Mouse (Mus musculus): ENCODE measurements at regions not wholly inside any gene's neighbourhood (a gene's known extent, or its start where the extent isn't known, plus 50 kb on each side); places are given as distances from the start of the nearest gene placed in this dataset.
"Not testable (repeated sequence)": the region's sequence is repeated elsewhere in the genome, so short reads cannot be mapped to it uniquely, and the experiment has no call there.

DNA sequence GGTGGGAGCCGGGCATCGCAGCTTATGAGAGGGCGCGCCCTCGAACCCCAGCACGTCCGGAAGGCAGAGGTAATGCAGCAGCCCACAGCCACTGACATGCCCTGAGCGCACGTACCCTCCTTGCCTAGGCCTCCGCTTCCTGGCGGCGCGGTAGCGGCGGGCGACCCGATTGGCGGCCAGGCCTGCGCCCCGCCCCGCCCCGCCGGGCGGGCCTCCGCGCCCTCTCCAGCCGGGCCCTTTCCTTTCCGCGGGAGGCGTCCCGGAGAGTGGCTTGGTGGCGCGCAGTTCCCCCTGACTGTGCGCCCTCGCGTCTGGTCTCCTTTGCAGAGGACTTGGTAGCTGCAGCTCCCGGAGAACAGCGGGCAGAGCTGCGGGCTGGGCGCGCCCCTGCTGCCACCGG is 461.1 kb downstream of the Gm21863 start:
- H3K27ac ChIP-seq (replicated peaks; ENCODE audit: low read depth, low read length); H3K36me3 ChIP-seq (replicated peaks; ENCODE audit: control insufficient read depth, insufficient read depth, low read depth, low read length); H3K4me1 ChIP-seq (ENCODE audit: control insufficient read depth, insufficient read depth, low read length); H3K9me3 ChIP-seq (replicated peaks; ENCODE audit: control insufficient read depth, low read length); H3K4me3 ChIP-seq (ENCODE audit: low read depth, low read length); DNase-seq (ENCODE audit: low spot score); H3K4me2 ChIP-seq (ENCODE audit: low read depth, low read length); H3K9ac ChIP-seq (replicated peaks; ENCODE audit: low read length); ATAC-seq (replicated peaks; ENCODE audit: insufficient number of reproducible peaks, low FRiP score, low TSS enrichment, low read depth); H3K27me3 ChIP-seq (ENCODE audit: control insufficient read depth, insufficient read depth, low read length): not testable (repeated sequence)
- WGBS = 7% methylated on average over 13 of the region's 42 CpGs

DNA sequence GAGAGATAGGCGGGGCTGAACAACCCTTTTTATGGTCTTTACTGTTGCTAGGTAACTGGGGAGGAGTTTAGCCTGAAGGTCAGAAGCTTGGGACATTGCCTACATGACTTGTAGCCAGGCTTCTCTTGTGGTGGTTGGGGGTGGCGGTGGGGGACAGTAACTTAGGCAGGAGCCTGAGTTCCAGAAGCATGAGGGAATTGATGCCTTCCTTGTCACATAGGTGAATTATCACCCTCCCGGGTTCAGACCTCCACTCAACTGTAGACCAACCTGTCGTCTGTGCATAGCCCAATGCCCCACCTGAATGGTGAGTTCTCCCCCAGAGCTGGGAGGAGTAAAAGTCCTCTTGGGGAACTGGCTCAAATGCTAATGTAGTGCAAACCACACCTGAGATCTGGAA is 472.1 kb downstream of the Gm21863 start:
- H3K27ac ChIP-seq (replicated peaks; ENCODE audit: low read depth, low read length); H3K36me3 ChIP-seq (replicated peaks; ENCODE audit: control insufficient read depth, insufficient read depth, low read depth, low read length); H3K9ac ChIP-seq (replicated peaks; ENCODE audit: low read length); H3K4me1 ChIP-seq (ENCODE audit: control insufficient read depth, insufficient read depth, low read length); ATAC-seq (replicated peaks; ENCODE audit: insufficient number of reproducible peaks, low FRiP score, low TSS enrichment, low read depth); H3K9me3 ChIP-seq (replicated peaks; ENCODE audit: control insufficient read depth, low read length); H3K4me3 ChIP-seq (ENCODE audit: low read depth, low read length); H3K4me2 ChIP-seq (ENCODE audit: low read depth, low read length); DNase-seq (ENCODE audit: low spot score); H3K27me3 ChIP-seq (ENCODE audit: control insufficient read depth, insufficient read depth, low read length): not testable (repeated sequence)
- 83% methylated on average over 3 of the region's 4 CpGs for WGBS

DNA sequence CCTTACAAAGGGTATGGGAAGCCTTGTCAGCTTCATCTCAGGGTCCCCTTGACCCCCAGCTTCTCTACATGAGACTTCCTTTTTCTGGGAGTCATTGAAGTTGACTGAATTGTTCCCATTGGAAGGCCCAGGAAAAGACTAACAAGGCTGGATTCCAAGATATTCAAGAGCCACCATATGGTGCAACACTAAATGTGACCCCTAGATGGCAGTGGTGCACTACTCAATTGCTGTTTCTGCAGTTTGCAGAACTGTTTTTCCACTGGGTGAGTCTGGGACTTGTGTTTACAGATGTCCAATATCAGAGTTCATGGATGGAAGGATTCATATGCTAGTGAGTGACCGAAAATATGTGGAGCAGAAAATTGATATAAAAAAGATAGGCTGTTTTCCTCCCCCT is 510.3 kb downstream of the Gm21863 start:
- not testable (repeated sequence) for H3K9ac ChIP-seq (replicated peaks; ENCODE audit: low read length); H3K27me3 ChIP-seq (ENCODE audit: control insufficient read depth, insufficient read depth, low read length); H3K4me2 ChIP-seq (ENCODE audit: low read depth, low read length); H3K9me3 ChIP-seq (replicated peaks; ENCODE audit: control insufficient read depth, low read length); H3K4me1 ChIP-seq (ENCODE audit: control insufficient read depth, insufficient read depth, low read length); H3K36me3 ChIP-seq (replicated peaks; ENCODE audit: control insufficient read depth, insufficient read depth, low read depth, low read length); ATAC-seq (replicated peaks; ENCODE audit: insufficient number of reproducible peaks, low FRiP score, low TSS enrichment, low read depth); H3K27ac ChIP-seq (replicated peaks; ENCODE audit: low read depth, low read length); H3K4me3 ChIP-seq (ENCODE audit: low read depth, low read length)
- peak; percentile 0 for DNase-seq (ENCODE audit: low spot score)
- 71% methylated on average over 1 of the region's 1 CpGs for WGBS

Data from embryonic facial prominence, embryonic 11.5 days (tissue).